Mouse (Mus musculus) intestine, postnatal 0 days (tissue): ENCODE results near the gene Selenoi. TPM values are rescaled to one million over a fixed set of nuclear protein-coding genes. Genes with fewer than 3 reads are reported as not detected.
A peak's percentile ranks its signal among the peaks of the same experiment; 100 is the strongest.

Experiments
- ATAC-seq: fragments of 200-750 bp; cut with Nextera tagmentation; 2 replicates; pipeline ENCODE4 v1.8.0; 2017; ENCODE audit warnings: mild to moderate bottlenecking, moderate TSS enrichment, moderate library complexity
- H3K27ac ChIP-seq: fragments of 300-500 bp; sonication (generic); 2 replicates; pipeline ENCODE4 v1.5.1; 2014; ENCODE audit warnings: mild to moderate bottlenecking, low read depth, low read length, moderate library complexity
- H3K27me3 ChIP-seq: fragments of 300-500 bp; sonication (generic); replicated peaks from 2 replicates; pipeline ENCODE4 v1.6.1; 2014; ENCODE audit warnings: low read length, mixed read lengths; ENCODE audit not compliant: control insufficient read depth, insufficient read depth
- H3K36me3 ChIP-seq: fragments of 300-500 bp; sonication (generic); 2 replicates; pipeline ENCODE4 v1.6.1; 2014; ENCODE audit warnings: mild to moderate bottlenecking, moderate library complexity; ENCODE audit not compliant: control insufficient read depth, insufficient read depth
- H3K4me1 ChIP-seq: fragments of 300-500 bp; sonication (generic); replicated peaks from 2 replicates; pipeline ENCODE4 v1.6.1; 2014; ENCODE audit warnings: antibody characterized with exemption, low read length, mixed read lengths; ENCODE audit not compliant: control insufficient read depth, insufficient read depth
- H3K4me2 ChIP-seq: fragments of 300-500 bp; sonication (generic); replicated peaks from 2 replicates; pipeline ENCODE4 v1.6.1; 2014; ENCODE audit warnings: low read depth, mild to moderate bottlenecking, moderate library complexity
- H3K4me3 ChIP-seq: fragments of 300-500 bp; sonication (generic); 2 replicates; pipeline ENCODE4 v1.5.1; 2014; ENCODE audit warnings: low read depth, low read length
- H3K9ac ChIP-seq: fragments of 300-500 bp; sonication (generic); 2 replicates; pipeline ENCODE4 v1.6.1; 2014; ENCODE audit warnings: mild to moderate bottlenecking, low read depth, low read length
- H3K9me3 ChIP-seq: fragments of 300-500 bp; sonication (generic); 2 replicates; pipeline ENCODE4 v1.6.1; 2016; ENCODE audit warnings: mixed run types; ENCODE audit not compliant: control insufficient read depth
- CTCF ChIP-seq: sonication (generic); IDR thresholded peaks from 2 replicates; pipeline ENCODE4 v1.5.1; 2016; ENCODE audit warnings: low read depth, mild to moderate bottlenecking, control low read depth, antibody characterized with exemption, moderate library complexity
- WGBS: fragments of 180-500 bp; shearing (Covaris S2); extraction: QIAGEN DNeasy Blood & Tissue Kit; methylation state at CpG from one replicate; pipeline ENCODE4 v1.1.7; 2014; 5-methylcytosine and 5-hydroxymethylcytosine counted together
- polyA plus RNA-seq: library from polyadenylated mRNA; unstranded; fragments of >200 nt; fragmentation: Nextera tagmentation; extraction: Ambion mirVana; gene quantifications from 2 replicates; pipeline ENCODE4 v1.2.1, GENCODE M21; 2015

Selenoi gene
- polyA plus RNA-seq: 66.2 and 78.5 TPM in 2 replicates

GRCm38 (mm10) chr5:30232271-30232971, at the start of gene Selenoi:
Gene Selenoi, plus strand, starts transcription at chr5:30232581.
- Histone ChIP-seq H3K4me3 (peak within 1 kb of the TSS; percentile 86), H3K27me3 (no peaks in the 10 kb centered on the region), H3K4me1 (peaks cover 4% of the 10 kb centered on the region), H3K36me3 (no peaks in the 10 kb centered on the region), H3K9me3 (no peaks in the 10 kb centered on the region), H3K27ac (peak within 1 kb of the TSS; percentile 96), H3K4me2 (peak within 1 kb of the TSS; percentile 83), H3K9ac (peak within 1 kb of the TSS; percentile 88)
- ATAC-seq: peak; percentile 96
- 1% methylated on average over 71 of the region's 71 CpGs for WGBS
- peak; percentile 23; the same call in 1 of the 2 replicates for TF ChIP-seq CTCF

- 83% methylated on average over 12 of the region's 12 CpGs for WGBS
Measured at GRCm38 (mm10) chr5:30187687-30188485, 44.5 kb upstream of the Selenoi start.

GRCm38 (mm10) chr5:30192452-30192851, 39.9 kb upstream of the Selenoi start:
- Histone ChIP-seq H3K9ac (no peak overlapping the region), H3K27ac (no peak overlapping the region), H3K27me3 (no peaks in the 10 kb centered on the region), H3K36me3 (peaks cover 14% of the 10 kb centered on the region), H3K4me2 (no peak overlapping the region), H3K4me1 (no peaks in the 10 kb centered on the region), H3K4me3 (no peak overlapping the region), H3K9me3 (no peaks in the 10 kb centered on the region)
- ATAC-seq: no peak
- TF ChIP-seq CTCF: peak; percentile 65
- 68% methylated on average over 1 of the region's 1 CpGs for WGBS

More at GRCm38 (mm10) chr5:30187687-30188485, 44.5 kb upstream of the Selenoi start:
- Histone ChIP-seq H3K27ac (no peak overlapping the region), H3K4me2 (no peak overlapping the region), H3K9ac (no peak overlapping the region), H3K4me1 (no peaks in the 10 kb centered on the region), H3K4me3 (no peak overlapping the region), H3K36me3 (peaks cover 47% of the 10 kb centered on the region), H3K9me3 (no peaks in the 10 kb centered on the region), H3K27me3 (no peaks in the 10 kb centered on the region)
- ATAC-seq: no peak
- no peak for TF ChIP-seq CTCF

GRCm38 (mm10) chr5:30195340-30195739, 37.0 kb upstream of the Selenoi start:
- H3K27ac ChIP-seq: no peak overlapping the region
- no peaks in the 10 kb centered on the region for H3K4me1 ChIP-seq
- 63% methylated on average over 5 of the region's 5 CpGs for WGBS
- no peak overlapping the region for H3K4me3 ChIP-seq
- H3K9me3 ChIP-seq: no peaks in the 10 kb centered on the region
- no peak overlapping the region for H3K9ac ChIP-seq
- H3K27me3 ChIP-seq: no peaks in the 10 kb centered on the region
- TF ChIP-seq CTCF: no peak
- H3K36me3 ChIP-seq: no peaks in the 10 kb centered on the region
- H3K4me2 ChIP-seq: no peak overlapping the region
- no peak for ATAC-seq

GRCm38 (mm10) chr5:30198257-30198656, 34.1 kb upstream of the Selenoi start:
- ATAC-seq: peak; percentile 41; the same call in 1 of the 2 replicates
- TF ChIP-seq CTCF: no peak
- Histone ChIP-seq H3K4me2 (no peak overlapping the region), H3K36me3 (no peaks in the 10 kb centered on the region), H3K4me1 (no peaks in the 10 kb centered on the region), H3K9ac (no peak overlapping the region), H3K4me3 (no peak overlapping the region), H3K9me3 (no peaks in the 10 kb centered on the region), H3K27me3 (no peaks in the 10 kb centered on the region), H3K27ac (no peak overlapping the region)
- WGBS: 59% methylated on average over 7 of the region's 7 CpGs

- no peaks in the 10 kb centered on the region for H3K36me3 ChIP-seq
- 0 out of 2 replicates have a peak, but pooled peaks have one; percentile 7 for ATAC-seq
- no peaks in the 10 kb centered on the region for H3K9me3 ChIP-seq
- H3K27me3 ChIP-seq: no peaks in the 10 kb centered on the region
- no peak overlapping the region for H3K9ac ChIP-seq
- TF ChIP-seq CTCF: peak; percentile 92
- no peaks in the 10 kb centered on the region for H3K4me1 ChIP-seq
- H3K27ac ChIP-seq: no peak overlapping the region
- no peak overlapping the region for H3K4me2 ChIP-seq
- no peak overlapping the region for H3K4me3 ChIP-seq
- 44% methylated on average over 5 of the region's 5 CpGs for WGBS
Measured at GRCm38 (mm10) chr5:30201521-30201920, 30.9 kb upstream of the Selenoi start.
